Mouse (Mus musculus) bone marrow, adult 2 months (tissue): ENCODE results near the gene Klrb1f.

Source experiments
- CTCF ChIP-seq: fragments of 200-500 bp; IDR thresholded peaks from 2 replicates; pipeline ENCODE4 v1.5.1; 2011; ENCODE audit warnings: low read length, control low read depth; ENCODE audit not compliant: control insufficient read depth, insufficient read depth
- POLR2A ChIP-seq: fragments of 200-500 bp; IDR thresholded peaks from 2 replicates; pipeline ENCODE4 v1.6.1; 2011; ENCODE audit warnings: low read depth, mild to moderate bottlenecking, control low read depth, low read length, borderline replicate concordance; ENCODE audit not compliant: control insufficient read depth

GRCm38 (mm10) chr6:129030964-129031363, 14.7 kb upstream of the Klrb1f start:
- TF ChIP-seq CTCF: no peak
- TF ChIP-seq POLR2A: no peak
